Mouse (Mus musculus) liver, postnatal 0 days (tissue): ENCODE measurements at regions not wholly inside any gene's neighbourhood (a gene's known extent, or its start where the extent isn't known, plus 50 kb on each side); places are given as distances from the start of the nearest gene placed in this dataset.

Experiments used
- CTCF ChIP-seq: sonication (generic); IDR thresholded peaks from 2 replicates; pipeline ENCODE4 v1.5.1; 2016; ENCODE audit warnings: antibody characterized with exemption, low read depth
- EP300 ChIP-seq: IDR thresholded peaks from 2 replicates; pipeline ENCODE4 v1.6.1; 2016; ENCODE audit warnings: antibody characterized with exemption, low read depth, mild to moderate bottlenecking

GRCm38 (mm10) chr11:37897713-37898112, 661.9 kb upstream of the Tenm2 start:
- TF ChIP-seq CTCF, result no peak
- no peak for TF ChIP-seq EP300
